Mouse (Mus musculus): Measurements from ENCODE around the gene Gabpa.
A peak's percentile ranks its signal among the peaks of the same experiment; 100 is the strongest.

The Gabpa gene

GRCm38 (mm10) chr16:84834745-84835440 lies at the start of gene Gabpa:
Gene Gabpa (plus strand): TSS chr16:84834925.
- DNase-seq (ENCODE audit: low spot score): peak; percentile 85

DNA sequence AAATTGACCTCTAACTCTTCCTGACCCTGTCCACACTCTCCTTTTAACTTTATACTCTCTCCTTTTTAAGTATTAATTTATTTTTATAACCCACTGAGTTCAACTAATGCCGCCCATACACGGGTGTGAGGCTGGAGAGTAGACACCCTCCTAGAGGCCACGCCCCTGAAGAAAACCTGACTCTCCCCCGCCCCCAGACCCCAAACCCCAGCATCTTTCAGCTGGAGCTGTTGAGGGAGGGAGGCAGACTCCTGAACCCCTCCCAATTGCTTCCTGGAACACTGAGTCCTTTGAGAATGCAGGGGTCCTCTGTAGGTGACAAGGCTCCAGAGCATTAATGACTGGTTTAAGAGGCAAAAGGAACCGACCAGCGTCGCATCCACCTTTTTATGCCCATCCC lies 49.8 kb upstream of the Gabpa start:
- DNase-seq (ENCODE audit: low spot score): no peak

GRCm38 (mm10) chr16:84790595-84791165 lies 44.0 kb upstream of the Gabpa start:
- DNase-seq (ENCODE audit: low spot score): no peak

- no peak for DNase-seq (ENCODE audit: low spot score)
Observed at GRCm38 (mm10) chr16:84793401-84793800, 41.3 kb upstream of the Gabpa start.

DNA sequence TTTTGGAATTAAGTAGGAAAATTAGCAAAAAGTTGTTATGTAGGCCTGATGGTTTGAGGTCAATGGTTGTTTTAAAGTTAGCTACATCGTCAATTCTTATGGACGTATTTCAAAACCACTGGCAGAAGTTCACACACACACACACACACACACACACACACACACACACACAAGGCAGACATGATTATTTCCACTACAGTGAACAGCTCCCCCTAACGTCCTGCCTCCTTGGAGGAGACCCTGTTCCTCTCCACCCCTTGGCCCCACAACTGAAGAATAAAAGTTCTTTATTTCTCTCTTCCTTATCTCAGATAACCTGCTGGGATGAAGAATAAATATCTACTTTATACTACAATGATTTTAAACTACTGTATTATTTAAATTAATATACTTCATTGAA lies 39.4 kb upstream of the Gabpa start:
- no peak for DNase-seq (ENCODE audit: low spot score)

GRCm38 (mm10) chr16:84796678-84797077 lies 38.0 kb upstream of the Gabpa start:
- DNase-seq (ENCODE audit: low spot score): no peak

- no peak for DNase-seq (ENCODE audit: low spot score)
Observed at GRCm38 (mm10) chr16:84800038-84800437, 34.7 kb upstream of the Gabpa start.

DNA sequence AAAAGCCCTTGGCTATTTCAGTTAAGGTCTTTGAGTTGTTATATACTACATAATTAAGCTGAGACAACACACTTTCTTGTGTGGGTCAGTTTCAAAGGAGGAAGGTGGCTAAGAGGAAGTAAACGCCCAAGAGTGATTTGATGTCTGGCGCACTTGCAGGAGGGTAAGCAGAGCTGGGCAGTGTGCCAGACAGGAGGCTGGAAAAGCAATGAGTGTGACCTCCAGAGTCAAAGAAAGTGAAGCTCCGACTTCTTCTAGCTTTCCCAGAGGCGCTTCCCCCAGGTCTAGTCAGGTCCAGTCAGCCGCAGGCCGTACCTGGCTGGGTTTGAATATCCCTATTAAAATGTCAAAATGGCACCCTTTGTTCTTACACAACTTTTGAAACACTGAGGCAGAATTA lies 32.5 kb upstream of the Gabpa start:
- DNase-seq (ENCODE audit: low spot score): no peak

- no peak for DNase-seq (ENCODE audit: low spot score)
Observed at GRCm38 (mm10) chr16:84804866-84805265, 29.9 kb upstream of the Gabpa start.

DNA sequence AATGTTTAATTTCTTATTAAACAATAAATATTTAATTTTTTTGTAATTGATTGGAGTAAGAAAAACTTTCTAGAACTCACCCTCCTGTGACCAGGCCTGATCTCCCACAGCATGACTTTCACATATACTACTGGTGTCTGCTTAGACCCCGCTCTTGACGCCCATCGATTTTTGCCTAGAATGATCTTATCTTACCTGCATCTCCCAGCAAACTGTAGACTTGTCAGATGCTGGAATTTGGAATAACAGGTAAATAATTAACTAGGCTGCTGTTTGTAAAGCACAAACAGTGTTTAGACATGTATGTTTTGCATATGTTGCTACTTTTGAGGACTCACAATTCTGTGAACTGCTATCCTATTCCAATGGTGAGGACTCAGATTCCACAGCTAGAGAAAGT lies 28.6 kb upstream of the Gabpa start:
- DNase-seq (ENCODE audit: low spot score): no peak

DNA sequence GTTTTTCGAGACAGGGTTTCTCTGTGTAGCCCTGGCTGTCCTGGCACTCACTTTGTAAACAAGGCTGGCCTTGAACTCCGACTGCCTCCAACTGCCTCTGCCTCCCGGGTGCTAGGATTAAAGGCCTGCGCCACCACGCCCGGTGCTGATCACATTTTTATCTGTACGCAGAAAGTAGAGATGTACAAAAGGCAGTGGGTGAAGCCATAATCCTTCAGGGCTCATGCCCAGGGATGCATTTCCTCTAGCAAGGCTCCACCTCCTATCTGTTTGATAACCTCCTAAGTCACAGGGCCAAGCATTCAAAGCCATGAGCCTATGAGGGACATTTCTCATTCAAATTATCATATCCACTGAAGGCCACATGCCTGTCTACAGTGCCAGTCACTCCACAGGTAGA lies 26.9 kb upstream of the Gabpa start:
- no peak for DNase-seq (ENCODE audit: low spot score)

DNA sequence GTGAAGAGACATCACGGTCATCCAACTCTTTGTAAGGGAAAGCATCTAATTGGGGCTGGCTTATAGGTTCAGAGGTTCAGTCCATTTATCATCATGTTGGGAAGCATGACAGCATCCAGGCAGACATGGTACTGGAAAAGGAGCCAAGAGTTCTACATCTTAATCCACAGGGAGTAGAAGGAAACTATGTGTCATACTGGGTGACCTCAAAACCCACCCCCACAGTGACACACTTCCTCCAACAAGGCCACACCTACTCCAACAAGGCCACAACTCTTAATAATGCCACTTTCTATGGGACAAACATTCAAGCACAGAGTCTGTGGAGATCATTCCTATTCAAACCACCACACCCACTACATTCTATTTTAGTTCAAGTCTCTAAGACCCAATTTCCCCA lies 24.5 kb upstream of the Gabpa start:
- no peak for DNase-seq (ENCODE audit: low spot score)

- DNase-seq (ENCODE audit: low spot score): no peak
Observed at GRCm38 (mm10) chr16:84813852-84814251, 20.9 kb upstream of the Gabpa start.

- DNase-seq (ENCODE audit: low spot score): no peak
Observed at GRCm38 (mm10) chr16:84814511-84814910, 20.2 kb upstream of the Gabpa start.

DNA sequence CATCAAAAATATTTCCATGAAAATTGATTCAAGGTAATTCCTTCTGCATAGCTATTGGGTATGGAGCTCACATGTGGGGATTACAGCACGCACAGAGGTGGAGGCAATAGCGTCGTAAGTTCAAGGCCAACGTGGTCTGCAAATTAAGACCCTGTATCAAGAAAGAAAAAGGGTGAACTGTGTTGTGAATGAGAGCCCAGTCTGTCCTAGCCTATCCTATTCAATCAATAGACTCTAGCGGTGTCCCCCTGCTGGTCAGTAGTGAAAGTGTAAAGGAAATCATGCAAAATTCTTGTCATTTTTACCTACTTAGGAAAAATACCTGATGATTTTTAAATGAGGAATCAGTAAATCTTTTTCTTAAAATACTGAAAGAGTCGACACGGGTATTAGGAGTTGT lies 17.3 kb upstream of the Gabpa start:
- peak; percentile 36 for DNase-seq (ENCODE audit: low spot score)

DNA sequence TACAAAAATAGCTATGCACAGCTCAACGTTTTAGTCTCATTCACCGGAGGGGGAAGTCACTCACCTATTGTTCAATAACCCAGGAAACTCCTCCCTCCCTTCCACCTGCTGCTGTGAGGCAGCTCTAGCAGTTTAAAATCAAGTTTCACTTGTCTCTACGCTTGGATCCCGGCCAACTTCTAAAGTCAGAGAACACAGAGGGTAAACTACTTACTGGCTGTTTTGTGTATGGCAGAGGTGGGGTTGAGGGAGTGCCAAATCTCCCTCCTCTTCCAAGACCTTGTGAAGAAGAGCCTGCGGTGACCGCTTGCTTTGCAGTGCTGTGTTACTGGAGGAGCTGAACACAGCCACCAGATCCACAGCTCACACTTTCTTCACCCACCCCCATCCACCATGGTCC lies 9.7 kb upstream of the Gabpa start:
- no peak for DNase-seq (ENCODE audit: low spot score)

DNA sequence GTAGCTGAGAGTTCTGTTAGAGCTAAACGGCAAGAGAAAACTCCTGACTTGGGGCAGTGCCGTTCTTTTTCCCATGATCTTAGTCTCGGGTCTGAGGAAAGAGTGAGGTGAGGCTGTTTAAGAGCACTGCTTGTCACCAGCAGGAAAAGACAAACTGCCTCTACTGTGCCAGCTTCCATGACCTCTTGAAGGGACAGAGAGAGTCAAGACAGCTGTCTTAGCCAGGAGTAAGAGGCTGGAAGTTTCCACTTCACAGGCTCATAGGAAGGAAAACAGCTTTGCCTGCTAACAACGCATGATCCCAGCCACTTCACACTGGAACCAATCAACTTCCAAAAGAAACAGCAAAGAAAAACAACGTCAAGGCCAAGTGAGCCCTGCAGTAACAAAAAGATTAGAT lies 3.0 kb upstream of the Gabpa start:
- no peak for DNase-seq (ENCODE audit: low spot score)

- DNase-seq (ENCODE audit: low spot score): no peak
Observed at GRCm38 (mm10) chr16:84832736-84833135, 2.0 kb upstream of the Gabpa start.

- no peak for DNase-seq (ENCODE audit: low spot score)
Observed at GRCm38 (mm10) chr16:84834344-84834743, 381 bp upstream of the Gabpa start.

- DNase-seq (ENCODE audit: low spot score): peak; percentile 61
Observed at GRCm38 (mm10) chr16:84835441-84835822, 707 bp downstream of the Gabpa start, which contains the start of gene Atp5j. Gene Atp5j (minus strand): TSS chr16:84835625.

- no peak for DNase-seq (ENCODE audit: low spot score)
Observed at GRCm38 (mm10) chr16:84835823-84836743, 1.4 kb downstream of the Gabpa start.

- no peak for DNase-seq (ENCODE audit: low spot score)
Observed at GRCm38 (mm10) chr16:84838576-84838975, 3.9 kb downstream of the Gabpa start.

DNA sequence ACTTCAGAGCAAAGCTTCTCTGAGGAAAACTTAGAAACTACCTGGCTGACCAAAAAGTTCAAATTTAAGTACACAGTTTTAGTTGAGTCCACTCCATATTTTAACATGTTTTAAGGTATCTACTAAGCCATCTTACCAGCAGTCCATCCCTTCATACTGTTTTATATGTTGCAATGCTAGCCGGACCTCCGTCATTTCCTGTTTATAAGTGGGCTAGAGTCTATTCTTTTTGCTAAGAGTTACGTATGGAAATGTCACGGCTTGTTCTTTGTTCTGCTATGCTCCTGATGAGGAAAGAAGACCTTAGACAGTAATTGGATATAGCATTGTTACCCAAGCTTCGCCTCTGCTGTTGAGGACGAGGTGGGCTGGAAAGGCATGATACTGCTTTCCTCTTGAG lies 18.8 kb downstream of the Gabpa start:
- DNase-seq (ENCODE audit: low spot score): no peak
